Mouse (Mus musculus) forebrain, embryonic 14.5 days (tissue): ENCODE measurements at regions not wholly inside any gene's neighbourhood (a gene's known extent, or its start where the extent isn't known, plus 50 kb on each side); places are given as distances from the start of the nearest gene placed in this dataset. TPM values are rescaled to one million over a fixed set of nuclear protein-coding genes. Genes with fewer than 3 reads are reported as not detected.
A peak's percentile ranks its signal among the peaks of the same experiment; 100 is the strongest.

Experiments used
- ATAC-seq: fragments of 200-750 bp; cut with Nextera tagmentation; 2 replicates; pipeline ENCODE4 v1.8.0; 2017; ENCODE audit warnings: mild to moderate bottlenecking, moderate library complexity
- DNase-seq: peaks from one replicate; pipeline ENCODE4 v3.0.0-alpha.2; 2015; ENCODE audit warnings: low spot score
- H3K27ac ChIP-seq: fragments of 300-500 bp; sonication (generic); 2 replicates; pipeline ENCODE4 v1.5.1; 2014; ENCODE audit warnings: low read depth, mild to moderate bottlenecking, control low read depth, low read length, moderate library complexity
- H3K27me3 ChIP-seq: fragments of 300-500 bp; sonication (generic); replicated peaks from 2 replicates; pipeline ENCODE4 v1.6.1; 2014; ENCODE audit warnings: low read length, control low read depth, mixed read lengths; ENCODE audit not compliant: control insufficient read depth, insufficient read depth
- H3K36me3 ChIP-seq: fragments of 300-500 bp; sonication (generic); 2 replicates; pipeline ENCODE4 v1.6.1; 2014; ENCODE audit warnings: low read length, control low read depth; ENCODE audit not compliant: control insufficient read depth, insufficient read depth
- H3K4me1 ChIP-seq: fragments of 300-500 bp; sonication (generic); 2 replicates; pipeline ENCODE4 v1.6.1; 2014; ENCODE audit warnings: antibody characterized with exemption, low read length, control low read depth; ENCODE audit not compliant: control insufficient read depth, insufficient read depth
- H3K4me2 ChIP-seq: fragments of 300-500 bp; sonication (generic); 2 replicates; pipeline ENCODE4 v1.6.1; 2014; ENCODE audit warnings: mild to moderate bottlenecking, control low read depth, low read length
- H3K4me3 ChIP-seq: fragments of 300-500 bp; sonication (generic); 2 replicates; pipeline ENCODE4 v1.5.1; 2014; ENCODE audit warnings: low read depth, low read length, control low read depth
- H3K9ac ChIP-seq: fragments of 300-500 bp; sonication (generic); 2 replicates; pipeline ENCODE4 v1.6.1; 2014; ENCODE audit warnings: mild to moderate bottlenecking, low read length, control low read depth, moderate library complexity
- H3K9me3 ChIP-seq: fragments of 300-500 bp; sonication (generic); replicated peaks from 2 replicates; pipeline ENCODE4 v1.6.1; 2016; ENCODE audit warnings: low read length, control low read depth, mixed read lengths; ENCODE audit not compliant: control insufficient read depth
- WGBS: fragments of 180-500 bp; shearing (Covaris S2); extraction: QIAGEN DNeasy Blood & Tissue Kit; methylation state at CpG from one replicate; pipeline ENCODE4 v1.1.7; 2014; 5-methylcytosine and 5-hydroxymethylcytosine counted together
- microRNA-seq: library from miRNA; unstranded; fragments of <30 nt; microRNA quantifications from one replicate; pipeline ENCODE4, GENCODE M21; 2016

GRCm38 (mm10) chr5:51036450-51036990 is 531.0 kb downstream of the Ppargc1a start:
- WGBS: 46% methylated on average over 2 of the region's 2 CpGs

GRCm38 (mm10) chr5:51028966-51029365 is 538.6 kb downstream of the Ppargc1a start:
- Histone ChIP-seq H3K4me2 (no peak overlapping the region), H3K27me3 (no peaks in the 10 kb centered on the region), H3K4me3 (no peak overlapping the region), H3K9me3 (no peaks in the 10 kb centered on the region), H3K9ac (no peak overlapping the region), H3K4me1 (no peaks in the 10 kb centered on the region), H3K27ac (no peak overlapping the region), H3K36me3 (no peaks in the 10 kb centered on the region)
- DNase-seq (no peak), ATAC-seq (no peak)
- WGBS: 72% methylated on average over 4 of the region's 4 CpGs

More at GRCm38 (mm10) chr5:51036450-51036990, 531.0 kb downstream of the Ppargc1a start:
- H3K4me1 ChIP-seq: no peaks in the 10 kb centered on the region
- H3K27me3 ChIP-seq: no peaks in the 10 kb centered on the region
- H3K36me3 ChIP-seq: no peaks in the 10 kb centered on the region
- peak; percentile 58 for DNase-seq
- no peak overlapping the region for H3K4me2 ChIP-seq
- H3K4me3 ChIP-seq: no peak overlapping the region
- H3K27ac ChIP-seq: no peak overlapping the region
- no peak overlapping the region for H3K9ac ChIP-seq
- no peaks in the 10 kb centered on the region for H3K9me3 ChIP-seq
- ATAC-seq: no peak

GRCm38 (mm10) chr5:50990822-50991537 is 576.5 kb downstream of the Ppargc1a start:
- Histone ChIP-seq H3K27ac (no peak overlapping the region), H3K4me1 (no peaks in the 10 kb centered on the region), H3K9me3 (no peaks in the 10 kb centered on the region), H3K9ac (no peak overlapping the region), H3K4me2 (no peak overlapping the region), H3K4me3 (no peak overlapping the region), H3K36me3 (no peaks in the 10 kb centered on the region), H3K27me3 (no peaks in the 10 kb centered on the region)
- DNase-seq: no peak
- no peak for ATAC-seq
- 90% methylated on average over 2 of the region's 2 CpGs for WGBS

Small RNA genes lying in the stretch of these regions (microRNA-seq; reads per million reads assigned to microRNA genes)
- not detected for gene Gm44377
